Mouse (Mus musculus): ENCODE results near the gene Gm3476.
"Not testable (repeated sequence)": the region's sequence is repeated elsewhere in the genome, so short reads cannot be mapped to it uniquely, and the experiment has no call there.

Gm3476 gene

DNA sequence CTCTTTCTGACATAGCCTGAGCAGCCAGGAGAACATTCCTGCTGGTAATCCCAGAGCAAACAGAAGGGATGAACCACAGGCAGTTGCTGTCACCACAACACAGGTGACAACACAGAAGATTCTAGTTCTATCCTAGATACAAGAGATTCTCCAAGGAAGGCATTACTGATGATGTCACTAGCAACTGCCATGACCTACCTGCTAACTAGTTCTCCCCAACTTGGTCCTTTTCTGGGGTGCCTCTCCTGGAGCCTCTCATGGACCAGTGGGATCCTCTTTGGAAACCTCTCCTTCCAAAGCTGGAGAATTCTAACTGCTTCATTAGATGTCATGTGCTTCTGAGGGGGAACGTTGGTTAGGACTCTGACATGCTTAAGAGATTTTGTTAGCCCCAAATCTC is at the start of gene Gm3476:
Gene Gm3476 (minus strand): TSS at position 101 of the 400 bp plus-strand sequence.
- not testable (repeated sequence) for DNase-seq (ENCODE audit: low spot score in 2 of 2)

DNA sequence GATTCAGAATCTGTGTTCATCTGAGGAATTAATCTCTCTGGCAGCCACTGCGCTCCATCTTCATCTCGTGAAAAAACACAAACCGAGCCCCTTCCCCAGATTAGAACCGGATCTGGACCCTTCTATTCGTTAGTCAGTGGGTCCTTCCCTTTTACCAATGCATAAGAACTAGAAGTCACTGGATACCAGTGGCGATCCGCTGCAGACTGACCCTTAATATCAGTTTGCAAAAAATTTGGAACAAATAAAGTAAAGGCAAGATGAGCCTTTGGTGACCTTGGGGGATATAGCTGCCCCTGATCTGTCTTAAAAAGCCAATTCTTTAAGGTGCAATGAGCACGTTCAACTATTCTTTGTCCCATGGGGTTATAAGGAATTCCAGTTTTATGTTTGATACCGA is 37.9 kb upstream of the Gm3476 start:
- peak in 1 of 2 experiments; percentile 1 for DNase-seq (ENCODE audit: low spot score in 2 of 2)

DNA sequence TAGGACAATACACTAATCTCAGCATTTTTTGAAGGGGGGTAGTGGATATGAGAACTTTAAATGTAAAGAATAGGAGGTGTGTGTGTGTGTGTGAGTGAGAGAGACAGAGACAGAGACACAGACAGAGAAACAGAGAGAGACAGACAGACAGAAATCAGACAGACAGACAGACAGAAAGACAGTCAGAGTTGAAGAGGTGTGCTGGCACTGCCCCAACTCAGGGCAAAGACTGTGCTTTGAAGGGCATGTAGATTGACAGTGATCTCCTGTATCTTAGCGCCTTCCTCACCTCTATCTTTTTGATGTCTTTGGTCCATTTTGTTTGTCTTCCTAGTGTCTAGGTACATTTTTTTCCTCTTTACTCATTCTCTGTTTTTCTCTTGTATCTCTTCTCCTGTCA is 35.5 kb upstream of the Gm3476 start:
- DNase-seq (ENCODE audit: low spot score in 2 of 2): not testable (repeated sequence)

DNA sequence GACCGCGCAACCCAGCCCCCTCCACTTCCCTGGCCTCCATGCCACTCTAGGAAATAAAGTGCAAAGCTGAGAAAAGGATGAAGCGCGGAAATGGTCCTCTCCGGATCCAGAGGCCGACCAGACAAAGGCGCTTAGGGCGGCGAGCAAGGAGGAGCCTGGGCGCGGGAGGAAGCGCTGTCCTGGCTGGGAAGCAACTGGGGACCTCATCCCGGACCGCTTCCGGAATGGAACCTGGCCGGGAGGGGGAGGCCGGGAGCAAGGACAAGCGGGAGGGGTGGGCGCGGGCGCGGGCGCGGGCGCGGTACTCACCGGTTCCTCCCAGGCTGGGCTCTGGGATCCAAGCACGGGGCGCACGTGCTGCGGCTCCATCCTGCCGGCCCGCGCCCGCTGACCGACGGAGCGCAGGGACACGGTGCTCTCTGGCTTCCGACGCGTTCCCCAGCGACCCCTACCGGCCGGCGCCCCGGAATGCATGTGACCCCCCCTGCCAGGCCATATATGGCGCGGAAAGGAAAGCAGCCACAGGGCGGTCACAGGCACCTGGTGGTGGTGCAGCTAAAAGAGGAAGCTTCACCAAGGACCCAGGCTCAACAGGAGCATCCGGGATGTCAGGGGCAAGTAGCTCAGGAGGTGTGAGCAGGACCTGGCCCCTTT is 17.2 kb downstream of the Gm3476 start, which contains the start of gene Gm3468:
Gene Gm3468 (minus strand): TSS at position 394 of the 654 bp plus-strand sequence.
- DNase-seq (ENCODE audit: low spot score in 2 of 2): peak; percentile 31 to 33

DNA sequence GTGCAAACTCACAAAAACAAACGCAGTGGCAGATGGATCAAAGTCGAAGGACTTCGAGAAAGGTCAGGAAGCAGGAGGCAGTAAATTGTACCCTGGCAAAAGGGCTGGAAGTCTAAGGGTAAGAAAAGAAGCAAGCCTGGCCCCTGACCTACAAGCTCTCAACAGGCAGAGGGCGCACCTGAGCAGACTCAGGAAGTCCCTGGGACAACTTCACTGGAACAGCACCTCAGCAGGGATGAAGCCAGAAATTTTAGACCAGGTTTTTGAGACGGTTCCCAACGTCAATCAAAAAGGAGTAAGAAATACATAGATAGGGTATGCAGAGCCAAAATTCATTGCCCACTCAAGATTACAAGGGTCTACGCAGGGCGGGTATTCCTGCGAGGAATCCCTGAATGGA is 18.1 kb downstream of the Gm3476 start:
- not testable (repeated sequence) for DNase-seq (ENCODE audit: low spot score in 2 of 2)

DNA sequence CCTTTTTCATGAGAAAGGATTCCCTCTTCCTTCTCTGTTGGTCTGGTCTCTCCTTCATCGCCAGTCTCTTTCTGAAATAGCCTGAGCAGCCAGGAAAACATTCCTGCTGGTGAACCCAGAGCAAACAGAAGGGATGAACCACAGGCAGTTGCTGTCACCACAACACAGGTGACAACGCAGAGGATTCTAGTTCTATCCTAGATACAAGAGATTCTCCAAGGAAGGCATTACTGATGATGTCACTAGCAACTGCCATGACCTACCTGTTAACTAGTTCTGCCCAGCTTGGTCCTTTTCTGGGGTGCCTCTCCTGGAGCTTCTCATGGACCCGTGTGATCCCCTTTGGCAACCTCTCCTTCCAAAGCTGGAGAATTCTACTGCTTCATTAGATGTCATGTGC is 31.8 kb downstream of the Gm3476 start, which contains the start of gene Gm8206:
Gene Gm8206 (minus strand): TSS at position 101 of the 400 bp plus-strand sequence.
- not testable (repeated sequence) for DNase-seq (ENCODE audit: low spot score in 2 of 2)

DNA sequence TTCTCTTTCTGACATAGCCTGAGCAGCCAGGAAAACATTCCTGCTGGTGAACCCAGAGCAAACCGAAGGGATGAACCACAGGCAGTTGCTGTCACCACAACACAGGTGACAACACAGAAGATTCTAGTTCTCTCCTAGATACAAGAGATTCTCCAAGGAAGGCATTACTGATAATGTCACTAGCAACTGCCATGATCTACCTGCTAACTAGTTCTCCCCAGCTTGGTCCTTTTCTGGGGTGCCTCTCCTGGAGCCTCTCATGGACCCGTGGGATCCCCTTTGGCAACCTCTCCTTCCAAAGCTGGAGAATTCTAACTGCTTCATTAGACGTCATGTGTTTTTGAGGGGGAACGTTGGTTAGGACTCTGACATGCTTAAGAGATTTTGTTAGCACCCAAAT is 67.4 kb downstream of the Gm3476 start, which contains the start of gene Gm6337:
Gene Gm6337 (minus strand): TSS at position 101 of the 400 bp plus-strand sequence.
- not testable (repeated sequence) for DNase-seq (ENCODE audit: low spot score in 2 of 2)
